Mouse (Mus musculus): Measurements from ENCODE around the gene Sipa1l2.

The Sipa1l2 gene

DNA sequence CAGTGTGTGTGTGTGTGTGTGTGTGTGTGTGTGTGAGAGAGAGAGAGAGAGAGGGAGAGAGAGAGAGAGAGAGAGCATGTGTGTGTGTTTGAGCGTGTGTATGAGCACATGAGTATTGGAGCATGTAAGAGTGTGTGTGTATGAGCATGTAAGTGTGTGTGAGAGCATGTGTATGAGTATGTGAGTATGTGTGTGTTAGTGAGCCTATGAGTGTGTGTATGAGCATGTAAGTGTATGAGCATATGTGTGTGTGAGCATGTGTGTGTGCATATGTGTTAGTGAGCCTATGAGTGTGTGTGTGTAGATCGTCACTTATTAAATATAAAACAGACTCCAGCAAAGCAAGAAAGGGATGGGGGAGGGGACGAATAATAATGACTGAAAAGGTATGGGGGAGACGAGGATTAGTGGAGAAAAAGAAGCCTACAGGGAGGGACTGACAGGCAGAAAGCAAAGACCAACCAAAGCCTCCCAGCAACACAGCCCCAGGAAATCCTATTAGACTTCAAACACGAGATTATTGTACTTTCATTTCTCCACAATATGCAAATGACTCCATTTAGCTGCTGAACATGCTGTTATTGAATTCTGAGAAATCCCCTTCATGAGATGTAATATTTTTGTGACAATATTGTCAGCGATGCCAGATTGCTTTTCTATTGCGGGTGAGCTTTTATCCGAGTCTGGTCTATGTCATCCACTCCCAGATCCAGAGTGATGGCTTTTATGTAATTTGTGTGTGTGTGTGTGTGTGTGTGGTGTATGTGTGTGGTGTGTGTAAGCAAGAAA, 193.8 kb downstream of the Sipa1l2 start:
- Histone ChIP-seq H3K4me3 (replicated peaks; ENCODE audit: low read length) (no peak overlapping the region), H3K4me1 (replicated peaks; ENCODE audit: low read depth, low read length) (no peaks in the 10 kb centered on the region), H3K36me3 (ENCODE audit: insufficient read depth, low read length) (no peaks in the 10 kb centered on the region), H3K27me3 (ENCODE audit: insufficient read depth, low read length) (no peaks in the 10 kb centered on the region), H3K9me3 (ENCODE audit: low read length) (no peaks in the 10 kb centered on the region)
- no peak for TF ChIP-seq CTCF (conservative IDR thresholded peaks at IDR 0.05; ENCODE audit: low read length)
- no peak for TF ChIP-seq NANOG (IDR thresholded peaks at IDR 0.05; ENCODE audit: borderline replicate concordance, low read length)
- no peak for TF ChIP-seq POU5F1 (IDR thresholded peaks at IDR 0.05; ENCODE audit: borderline replicate concordance, low read length)

DNA sequence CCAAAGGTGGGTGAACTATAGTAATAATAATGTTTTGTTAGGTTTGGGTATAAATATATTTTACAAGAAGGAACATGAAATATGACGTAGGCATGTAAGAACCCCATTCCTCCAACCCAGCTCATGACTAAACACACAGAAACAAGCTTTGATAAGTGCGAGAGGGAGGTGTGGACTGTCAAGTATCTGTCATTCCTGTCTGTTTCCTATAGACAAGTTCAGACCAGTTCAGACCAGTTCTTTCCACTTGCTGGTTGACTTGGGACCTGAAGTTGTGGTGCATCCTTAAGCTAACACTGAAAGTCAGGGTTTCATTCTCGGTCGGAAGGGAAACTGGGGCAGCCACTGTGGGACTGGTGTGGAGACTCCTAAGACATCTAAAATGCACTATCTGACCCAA, 197.0 kb downstream of the Sipa1l2 start:
- no peaks in the 10 kb centered on the region for H3K9me3 ChIP-seq (ENCODE audit: low read length)
- H3K4me1 ChIP-seq (replicated peaks; ENCODE audit: low read depth, low read length): peaks cover 23% of the 10 kb centered on the region
- no peak overlapping the region for H3K4me3 ChIP-seq (replicated peaks; ENCODE audit: low read length)
- H3K27me3 ChIP-seq (ENCODE audit: insufficient read depth, low read length): 0 out of 2 replicates have a peak, but pooled peaks cover 4% of the 10 kb centered on the region
- TF ChIP-seq POU5F1 (IDR thresholded peaks at IDR 0.05; ENCODE audit: borderline replicate concordance, low read length): no peak
- TF ChIP-seq NANOG (IDR thresholded peaks at IDR 0.05; ENCODE audit: borderline replicate concordance, low read length): no peak
- TF ChIP-seq CTCF (conservative IDR thresholded peaks at IDR 0.05; ENCODE audit: low read length): no peak
- no peaks in the 10 kb centered on the region for H3K36me3 ChIP-seq (ENCODE audit: insufficient read depth, low read length)

DNA sequence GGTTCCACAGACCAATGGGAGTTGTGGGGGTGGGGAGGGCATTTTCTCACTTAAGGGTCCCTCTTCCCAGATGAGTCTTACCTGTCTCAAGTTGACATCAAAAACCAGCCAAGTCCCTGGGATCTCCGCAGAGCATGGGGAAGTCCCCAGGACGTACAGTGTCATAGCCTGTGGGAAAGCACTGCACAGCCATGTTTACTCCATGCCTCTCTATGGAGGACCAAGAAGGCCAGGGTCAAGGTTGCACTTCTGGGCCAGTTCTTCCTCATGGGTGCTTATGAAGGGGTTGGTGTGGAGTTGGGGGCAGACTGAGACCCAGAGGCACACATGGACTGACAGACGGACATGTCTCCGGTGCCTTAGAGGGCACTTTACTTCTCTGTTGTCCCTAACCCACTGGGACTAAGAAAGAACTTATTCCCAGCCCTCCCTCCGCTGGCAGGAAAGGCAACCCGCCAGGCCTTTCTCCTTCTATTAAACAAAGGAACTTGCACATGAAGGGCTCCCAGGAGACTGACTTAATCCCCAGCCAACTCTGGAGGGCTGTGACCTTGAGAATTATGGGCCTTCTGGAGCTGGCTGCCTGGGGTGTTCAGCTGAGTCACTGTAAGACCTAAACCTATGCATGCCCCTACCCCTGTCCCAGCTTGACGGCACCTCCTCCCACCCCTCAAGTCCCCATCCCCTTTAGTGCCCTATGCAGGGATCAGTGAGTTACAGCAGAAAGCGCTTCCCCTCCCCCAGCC, 199.9 kb downstream of the Sipa1l2 start:
- H3K27me3 ChIP-seq (ENCODE audit: insufficient read depth, low read length): 0 out of 2 replicates have a peak, but pooled peaks cover 4% of the 10 kb centered on the region
- H3K9me3 ChIP-seq (ENCODE audit: low read length): peaks cover 11% of the 10 kb centered on the region
- H3K36me3 ChIP-seq (ENCODE audit: insufficient read depth, low read length): no peaks in the 10 kb centered on the region
- TF ChIP-seq NANOG (IDR thresholded peaks at IDR 0.05; ENCODE audit: borderline replicate concordance, low read length): no peak
- TF ChIP-seq POU5F1 (IDR thresholded peaks at IDR 0.05; ENCODE audit: borderline replicate concordance, low read length): no peak
- TF ChIP-seq CTCF (conservative IDR thresholded peaks at IDR 0.05; ENCODE audit: low read length): no peak
- H3K4me1 ChIP-seq (replicated peaks; ENCODE audit: low read depth, low read length): peaks cover 23% of the 10 kb centered on the region
- H3K4me3 ChIP-seq (replicated peaks; ENCODE audit: low read length): no peak overlapping the region

DNA sequence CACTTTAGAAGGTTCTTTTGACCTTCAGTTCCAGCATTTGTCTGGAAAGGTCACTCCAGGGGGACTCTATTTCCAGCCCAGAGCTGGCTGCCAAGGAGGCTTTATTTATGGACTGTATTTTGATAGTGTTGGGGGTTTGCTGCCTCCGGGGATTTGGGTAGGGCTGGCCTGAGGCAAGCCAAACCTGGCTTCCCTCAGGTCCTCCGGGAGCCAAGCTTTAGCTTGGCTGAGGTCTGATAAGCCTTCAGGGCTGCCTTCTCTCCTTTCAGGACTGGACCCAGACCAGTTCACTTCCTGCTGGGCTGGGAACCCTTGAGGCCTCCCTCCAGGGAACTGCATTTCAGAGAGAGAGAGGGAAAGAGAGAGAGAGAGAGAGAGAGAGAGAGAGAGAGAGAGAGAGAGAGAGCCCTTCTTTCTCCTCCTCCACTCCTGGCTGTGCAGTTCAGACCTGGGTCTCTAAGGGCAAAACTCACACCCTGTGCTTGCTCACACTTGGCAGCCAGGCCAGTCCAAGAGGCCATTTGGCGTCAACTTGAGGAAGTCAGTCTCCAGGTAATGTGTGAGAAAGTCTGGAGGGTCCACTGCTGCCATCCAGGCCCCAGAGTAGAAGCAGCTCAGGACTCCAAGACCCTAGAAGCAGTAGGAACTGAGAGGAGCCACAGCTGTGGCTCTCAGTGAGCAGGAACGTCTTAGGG, 201.1 kb downstream of the Sipa1l2 start:
- no peaks in the 10 kb centered on the region for H3K36me3 ChIP-seq (ENCODE audit: insufficient read depth, low read length)
- H3K9me3 ChIP-seq (ENCODE audit: low read length): peaks cover 20% of the 10 kb centered on the region
- no peak overlapping the region for H3K4me3 ChIP-seq (replicated peaks; ENCODE audit: low read length)
- TF ChIP-seq NANOG (IDR thresholded peaks at IDR 0.05; ENCODE audit: borderline replicate concordance, low read length) (no peak), POU5F1 (IDR thresholded peaks at IDR 0.05; ENCODE audit: borderline replicate concordance, low read length) (no peak), CTCF (conservative IDR thresholded peaks at IDR 0.05; ENCODE audit: low read length) (no peak)
- H3K27me3 ChIP-seq (ENCODE audit: insufficient read depth, low read length): 0 out of 2 replicates have a peak, but pooled peaks cover 4% of the 10 kb centered on the region
- peaks cover 23% of the 10 kb centered on the region for H3K4me1 ChIP-seq (replicated peaks; ENCODE audit: low read depth, low read length)
